Mouse (Mus musculus): ENCODE measurements around the gene Sypl. TPM values are rescaled to one million over a fixed set of nuclear protein-coding genes. Genes with fewer than 3 reads are reported as not detected.

Gene Sypl
- polyA plus RNA-seq, 1 experiment from 2014 or later, result 39.8 TPM

- no peak overlapping the region for H3K27ac ChIP-seq (replicated peaks)
- H3K4me1 ChIP-seq, result no peaks in the 10 kb centered on the region
- no peak overlapping the region for H3K4me2 ChIP-seq (replicated peaks)
- H3K4me3 ChIP-seq, result no peak overlapping the region
- no peaks in the 10 kb centered on the region for H3K36me3 ChIP-seq
- no peaks in the 10 kb centered on the region for H3K9me3 ChIP-seq
- no peaks in the 10 kb centered on the region for H3K27me3 ChIP-seq
- no peak overlapping the region for H3K9ac ChIP-seq (replicated peaks)
- ATAC-seq (replicated peaks), result no peak
- WGBS, result 75% methylated on average over 4 of the region's 4 CpGs
These were observed 7.3 kb upstream of the Sypl start for GRCm38 (mm10) chr12:32946376-32946775.

- 35% methylated on average over 3 of the region's 3 CpGs for WGBS
- Histone ChIP-seq H3K4me2 (replicated peaks) (no peak overlapping the region), H3K4me1 (peaks cover 33% of the 10 kb centered on the region), H3K27me3 (no peaks in the 10 kb centered on the region), H3K36me3 (no peaks in the 10 kb centered on the region), H3K9me3 (no peaks in the 10 kb centered on the region), H3K27ac (replicated peaks) (no peak overlapping the region), H3K4me3 (no peak overlapping the region), H3K9ac (replicated peaks) (no peak overlapping the region)
- ATAC-seq (replicated peaks), result no peak
These were observed 1.3 kb upstream of the Sypl start for GRCm38 (mm10) chr12:32952416-32952815.

- Histone ChIP-seq H3K4me3 (peak overlapping the region; percentile 94), H3K9me3 (no peaks in the 10 kb centered on the region), H3K9ac (replicated peaks) (peak overlapping the region; percentile 84), H3K4me1 (peaks cover 33% of the 10 kb centered on the region), H3K4me2 (replicated peaks) (peak overlapping the region; percentile 47), H3K36me3 (no peaks in the 10 kb centered on the region), H3K27ac (replicated peaks) (peak overlapping the region; percentile 97), H3K27me3 (no peaks in the 10 kb centered on the region)
- no peak for ATAC-seq (replicated peaks)
- WGBS, result 17% methylated on average over 6 of the region's 6 CpGs
These were observed 625 bp upstream of the Sypl start for GRCm38 (mm10) chr12:32953066-32953465.

DNA sequence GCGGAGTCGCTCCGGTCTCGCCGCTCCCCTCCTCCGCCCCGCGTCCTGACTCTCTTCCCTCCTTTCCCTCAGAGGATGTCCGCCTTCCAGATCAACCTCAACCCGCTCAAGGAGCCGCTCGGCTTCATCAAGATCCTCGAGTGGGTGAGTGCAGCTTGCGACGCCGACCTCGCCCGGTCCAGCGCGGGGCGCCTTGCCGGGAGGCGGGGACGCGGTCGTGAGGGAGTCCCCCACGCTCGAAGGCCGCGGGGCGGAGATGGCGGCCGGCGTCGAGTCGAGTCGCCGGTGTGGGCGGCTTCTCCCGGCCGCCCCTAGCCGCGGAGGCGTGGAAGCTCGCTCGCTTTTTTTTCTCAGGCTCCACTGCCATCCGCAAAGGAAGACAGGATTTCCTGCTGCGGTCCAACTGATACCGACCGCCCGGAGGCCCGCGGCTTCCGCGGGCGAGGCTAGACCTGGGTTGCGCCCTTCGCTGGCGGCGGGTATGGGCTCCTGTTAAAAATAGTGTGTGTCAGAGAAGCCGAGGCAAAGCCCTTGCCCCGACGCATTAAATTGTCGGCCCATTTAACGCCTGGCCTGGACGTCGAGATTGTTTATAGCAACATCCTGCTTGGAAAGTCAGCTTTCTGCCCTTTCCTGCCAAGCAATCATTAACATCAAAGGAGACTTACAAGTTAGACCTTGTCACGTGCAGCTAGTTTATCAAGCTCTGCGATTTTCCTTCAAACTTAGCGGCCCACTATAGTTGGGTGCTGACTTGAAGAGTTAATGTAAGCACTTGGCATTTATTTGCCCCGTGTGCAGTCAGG is 728 bp downstream of the Sypl start:
- Histone ChIP-seq H3K9me3 (no peaks in the 10 kb centered on the region), H3K27me3 (no peaks in the 10 kb centered on the region), H3K4me2 (replicated peaks) (peak overlapping the region; percentile 69), H3K36me3 (no peaks in the 10 kb centered on the region), H3K9ac (replicated peaks) (peak overlapping the region; percentile 84), H3K27ac (replicated peaks) (peak overlapping the region; percentile 97), H3K4me3 (peak overlapping the region; percentile 94), H3K4me1 (peaks cover 33% of the 10 kb centered on the region)
- WGBS, result under 1% methylated on average over 71 of the region's 71 CpGs
- ATAC-seq (replicated peaks), result peak; percentile 79; the same call in 1 of the 2 replicates

DNA sequence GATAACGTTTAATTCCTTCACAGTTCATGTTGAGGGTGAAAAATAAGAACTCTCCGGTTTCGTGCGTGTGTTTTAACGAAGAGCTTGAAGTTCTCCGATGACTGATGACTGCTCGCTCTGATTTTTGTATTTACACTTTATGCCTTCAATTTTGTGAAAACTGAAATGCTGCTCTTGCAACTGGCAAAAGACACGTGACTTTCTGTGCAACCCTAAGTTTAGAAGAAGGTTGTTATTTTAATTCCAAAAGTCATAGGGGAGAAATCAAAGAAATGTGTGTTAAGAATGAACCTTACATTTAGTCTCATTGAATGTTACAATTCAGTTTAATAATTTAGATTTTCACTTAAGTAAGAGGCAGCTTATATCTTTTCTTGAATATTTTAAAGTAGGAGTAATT is 1.3 kb downstream of the Sypl start:
- H3K27ac ChIP-seq (replicated peaks), result no peak overlapping the region
- no peak for ATAC-seq (replicated peaks)

DNA sequence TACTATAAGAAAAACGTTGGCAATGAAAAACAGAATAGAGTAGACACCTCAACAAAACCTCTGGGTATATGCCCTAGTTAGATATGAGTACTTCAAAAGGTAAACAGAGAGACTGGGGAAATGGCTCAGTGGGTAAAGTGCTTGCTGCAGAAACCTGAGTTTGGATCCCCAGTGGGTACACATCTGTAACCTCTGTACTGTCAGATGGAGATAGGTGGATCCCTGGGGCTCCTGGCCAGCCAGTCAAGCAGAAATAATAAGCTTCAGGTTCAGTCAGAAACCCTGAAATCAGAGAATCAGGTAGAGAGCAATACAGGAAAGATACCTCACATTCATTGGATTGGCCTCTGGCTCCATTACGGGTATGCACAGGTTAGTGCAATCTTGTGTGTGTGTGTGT is 3.5 kb downstream of the Sypl start:
- WGBS, result 84% methylated on average over 2 of the region's 2 CpGs
- Histone ChIP-seq H3K9me3 (no peaks in the 10 kb centered on the region), H3K27ac (replicated peaks) (no peak overlapping the region), H3K27me3 (no peaks in the 10 kb centered on the region), H3K9ac (replicated peaks) (no peak overlapping the region), H3K4me3 (no peak overlapping the region), H3K36me3 (no peaks in the 10 kb centered on the region), H3K4me1 (peaks cover 31% of the 10 kb centered on the region), H3K4me2 (replicated peaks) (no peak overlapping the region)
- no peak for ATAC-seq (replicated peaks)

More for the DNA sequence above, 1.3 kb downstream of the Sypl start:
- no peaks in the 10 kb centered on the region for H3K9me3 ChIP-seq
- H3K4me3 ChIP-seq, result peak overlapping the region; percentile 94
- H3K9ac ChIP-seq (replicated peaks), result peak overlapping the region; percentile 84
- peak overlapping the region; percentile 69 for H3K4me2 ChIP-seq (replicated peaks)
- H3K36me3 ChIP-seq, result no peaks in the 10 kb centered on the region
- no peaks in the 10 kb centered on the region for H3K27me3 ChIP-seq
- 6% methylated on average over 8 of the region's 8 CpGs for WGBS
- H3K4me1 ChIP-seq, result peaks cover 33% of the 10 kb centered on the region

DNA sequence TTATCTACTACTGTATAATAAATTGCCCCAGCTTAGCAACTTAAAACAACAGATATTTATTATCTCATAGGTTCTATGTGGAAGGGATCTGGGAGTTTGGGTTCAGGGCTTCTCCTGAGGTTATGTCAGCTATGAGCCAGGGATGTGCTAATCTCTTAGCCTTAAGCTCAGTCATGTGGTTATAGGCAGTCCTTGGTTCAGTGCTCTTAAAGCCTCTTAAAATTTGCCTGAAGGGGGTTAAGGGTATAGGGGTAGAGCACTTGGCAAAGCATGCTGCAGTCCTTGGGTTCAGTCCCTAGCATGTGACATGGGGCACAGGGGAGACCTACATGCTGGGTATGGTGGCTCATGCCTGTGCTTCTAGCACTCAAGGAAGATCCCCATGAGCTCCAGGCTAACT is 8.4 kb downstream of the Sypl start:
- Histone ChIP-seq H3K27ac (replicated peaks) (no peak overlapping the region), H3K4me1 (0 out of 2 replicates have a peak, but pooled peaks cover 1% of the 10 kb centered on the region), H3K4me3 (no peak overlapping the region), H3K27me3 (no peaks in the 10 kb centered on the region), H3K9ac (replicated peaks) (no peak overlapping the region), H3K4me2 (replicated peaks) (no peak overlapping the region), H3K36me3 (0 out of 2 replicates have a peak, but pooled peaks cover 2% of the 10 kb centered on the region), H3K9me3 (no peaks in the 10 kb centered on the region)
- ATAC-seq (replicated peaks), result no peak

GRCm38 (mm10) chr12:32963858-32964257 is 10.2 kb downstream of the Sypl start:
- Histone ChIP-seq H3K27me3 (no peaks in the 10 kb centered on the region), H3K9me3 (no peaks in the 10 kb centered on the region), H3K4me3 (no peak overlapping the region), H3K4me2 (replicated peaks) (no peak overlapping the region), H3K27ac (replicated peaks) (no peak overlapping the region), H3K36me3 (peaks cover 12% of the 10 kb centered on the region; the same call in 1 of the 2 replicates), H3K4me1 (no peaks in the 10 kb centered on the region), H3K9ac (replicated peaks) (no peak overlapping the region)
- no peak for ATAC-seq (replicated peaks)
- 96% methylated on average over 4 of the region's 4 CpGs for WGBS

DNA sequence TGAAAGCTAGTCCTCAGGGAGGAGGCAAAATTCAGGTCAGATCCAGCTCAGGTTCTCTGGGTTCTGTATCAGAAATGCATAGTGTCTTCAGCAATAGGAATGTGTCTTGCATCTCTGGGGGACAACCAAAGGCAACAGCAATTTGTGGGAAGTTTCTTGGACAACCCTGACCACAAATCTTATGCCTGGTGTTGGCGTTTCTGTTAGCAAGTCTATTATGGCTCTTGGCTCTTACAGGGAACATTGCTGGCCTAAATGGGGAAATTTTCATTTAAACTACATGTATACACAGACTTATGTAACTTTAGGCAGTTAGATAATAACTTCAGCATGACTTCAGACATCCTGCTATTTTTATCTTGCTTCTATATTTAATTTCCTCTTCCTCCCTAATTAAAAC is 18.6 kb downstream of the Sypl start:
- Histone ChIP-seq H3K27ac (replicated peaks) (no peak overlapping the region), H3K9me3 (no peaks in the 10 kb centered on the region), H3K4me3 (no peak overlapping the region), H3K4me2 (replicated peaks) (no peak overlapping the region), H3K27me3 (no peaks in the 10 kb centered on the region), H3K4me1 (no peaks in the 10 kb centered on the region), H3K36me3 (peaks cover 29% of the 10 kb centered on the region), H3K9ac (replicated peaks) (no peak overlapping the region)
- WGBS, result 97% methylated on average over 1 of the region's 1 CpGs
- no peak for ATAC-seq (replicated peaks)

- no peaks in the 10 kb centered on the region for H3K4me1 ChIP-seq
- no peak overlapping the region for H3K9ac ChIP-seq (replicated peaks)
- H3K36me3 ChIP-seq, result peaks cover 14% of the 10 kb centered on the region
- no peaks in the 10 kb centered on the region for H3K27me3 ChIP-seq
- H3K27ac ChIP-seq (replicated peaks), result no peak overlapping the region
- no peaks in the 10 kb centered on the region for H3K9me3 ChIP-seq
- ATAC-seq (replicated peaks), result no peak
- H3K4me3 ChIP-seq, result no peak overlapping the region
- no peak overlapping the region for H3K4me2 ChIP-seq (replicated peaks)
These were observed 21.2 kb downstream of the Sypl start for GRCm38 (mm10) chr12:32974893-32975292.

- no peak overlapping the region for H3K27ac ChIP-seq (replicated peaks)
- H3K27me3 ChIP-seq, result no peaks in the 10 kb centered on the region
- H3K4me1 ChIP-seq, result no peaks in the 10 kb centered on the region
- H3K9me3 ChIP-seq, result no peaks in the 10 kb centered on the region
- no peak overlapping the region for H3K9ac ChIP-seq (replicated peaks)
- H3K36me3 ChIP-seq, result peaks cover 11% of the 10 kb centered on the region; the same call in 1 of the 2 replicates
- no peak overlapping the region for H3K4me2 ChIP-seq (replicated peaks)
- ATAC-seq (replicated peaks), result no peak
- H3K4me3 ChIP-seq, result no peak overlapping the region
- WGBS, result 91% methylated on average over 3 of the region's 3 CpGs
These were observed 21.8 kb downstream of the Sypl start for GRCm38 (mm10) chr12:32975501-32975900.

- peak; percentile 79 for ATAC-seq (replicated peaks)
- Histone ChIP-seq H3K36me3 (no peaks in the 10 kb centered on the region), H3K27ac (replicated peaks) (peak overlapping the region; percentile 61), H3K9ac (replicated peaks) (no peak overlapping the region), H3K4me2 (replicated peaks) (no peak overlapping the region), H3K27me3 (no peaks in the 10 kb centered on the region), H3K4me1 (peaks cover 6% of the 10 kb centered on the region; the same call in 1 of the 2 replicates), H3K4me3 (no peak overlapping the region), H3K9me3 (no peaks in the 10 kb centered on the region)
- 100% methylated on average over 1 of the region's 1 CpGs for WGBS
These were observed 28.9 kb downstream of the Sypl start for GRCm38 (mm10) chr12:32982631-32983030.

- Histone ChIP-seq H3K36me3 (no peaks in the 10 kb centered on the region), H3K9me3 (no peaks in the 10 kb centered on the region), H3K27me3 (no peaks in the 10 kb centered on the region), H3K4me3 (no peak overlapping the region), H3K4me1 (peaks cover 6% of the 10 kb centered on the region; the same call in 1 of the 2 replicates), H3K27ac (replicated peaks) (peak overlapping the region; percentile 61), H3K4me2 (replicated peaks) (no peak overlapping the region), H3K9ac (replicated peaks) (no peak overlapping the region)
- ATAC-seq (replicated peaks), result 0 out of 2 replicates have a peak, but pooled peaks have one; percentile 32
- 100% methylated on average over 1 of the region's 1 CpGs for WGBS
These were observed 29.4 kb downstream of the Sypl start for GRCm38 (mm10) chr12:32983081-32983480.
